Mouse (Mus musculus): ENCODE measurements around the gene Exoc2.

The Exoc2 gene

GRCm38 (mm10) chr13:30777678-30778179 lies 196.2 kb downstream of the Exoc2 start:
- DNase-seq (ENCODE audit: low spot score in 2 of 2): no peak

GRCm38 (mm10) chr13:30776021-30776420 lies 197.9 kb downstream of the Exoc2 start:
- no peak for DNase-seq (ENCODE audit: low spot score in 2 of 2)

GRCm38 (mm10) chr13:30767477-30768127 lies 206.3 kb downstream of the Exoc2 start:
- DNase-seq (ENCODE audit: low spot score in 2 of 2): no peak

GRCm38 (mm10) chr13:30766636-30767476 lies 207.0 kb downstream of the Exoc2 start:
- no peak for DNase-seq (ENCODE audit: low spot score in 2 of 2)

- no peak for DNase-seq (ENCODE audit: low spot score in 2 of 2)
Measured at GRCm38 (mm10) chr13:30765906-30766305, 208.0 kb downstream of the Exoc2 start.

- peak in 1 of 2 experiments; percentile 26 for DNase-seq (ENCODE audit: low spot score in 2 of 2)
Measured at GRCm38 (mm10) chr13:30764014-30764740, 209.7 kb downstream of the Exoc2 start.

All from spleen, postnatal 14 days (tissue).